Mouse (Mus musculus) liver, adult 2 months (tissue): ENCODE measurements around the gene Rassf5.
"Not testable (repeated sequence)": the region's sequence is repeated elsewhere in the genome, so short reads cannot be mapped to it uniquely, and the experiment has no call there.

Experiments
- CTCF ChIP-seq: fragments of 200-500 bp; IDR thresholded peaks from 2 replicates; pipeline ENCODE4 v1.5.1; 2011; ENCODE audit warnings: low read depth, low read length, control low read depth
- POLR2A ChIP-seq: fragments of 200-500 bp; IDR thresholded peaks from 2 replicates; pipeline ENCODE4 v1.6.1; 2011; ENCODE audit warnings: low read length, control low read depth; ENCODE audit not compliant: insufficient read depth; ENCODE audit errors: extremely low read depth

GRCm38 (mm10) chr1:131252516-131253250 lies 7.6 kb upstream of the Rassf5 start:
- TF ChIP-seq CTCF, POLR2A: not testable (repeated sequence)
